Mouse (Mus musculus): ENCODE results near the gene Tekt1. TPM values are rescaled to one million over a fixed set of nuclear protein-coding genes. Genes with fewer than 3 reads are reported as not detected.

The Tekt1 gene
- polyA plus RNA-seq, 1 experiment from 2014 or later: 10.4 TPM

DNA sequence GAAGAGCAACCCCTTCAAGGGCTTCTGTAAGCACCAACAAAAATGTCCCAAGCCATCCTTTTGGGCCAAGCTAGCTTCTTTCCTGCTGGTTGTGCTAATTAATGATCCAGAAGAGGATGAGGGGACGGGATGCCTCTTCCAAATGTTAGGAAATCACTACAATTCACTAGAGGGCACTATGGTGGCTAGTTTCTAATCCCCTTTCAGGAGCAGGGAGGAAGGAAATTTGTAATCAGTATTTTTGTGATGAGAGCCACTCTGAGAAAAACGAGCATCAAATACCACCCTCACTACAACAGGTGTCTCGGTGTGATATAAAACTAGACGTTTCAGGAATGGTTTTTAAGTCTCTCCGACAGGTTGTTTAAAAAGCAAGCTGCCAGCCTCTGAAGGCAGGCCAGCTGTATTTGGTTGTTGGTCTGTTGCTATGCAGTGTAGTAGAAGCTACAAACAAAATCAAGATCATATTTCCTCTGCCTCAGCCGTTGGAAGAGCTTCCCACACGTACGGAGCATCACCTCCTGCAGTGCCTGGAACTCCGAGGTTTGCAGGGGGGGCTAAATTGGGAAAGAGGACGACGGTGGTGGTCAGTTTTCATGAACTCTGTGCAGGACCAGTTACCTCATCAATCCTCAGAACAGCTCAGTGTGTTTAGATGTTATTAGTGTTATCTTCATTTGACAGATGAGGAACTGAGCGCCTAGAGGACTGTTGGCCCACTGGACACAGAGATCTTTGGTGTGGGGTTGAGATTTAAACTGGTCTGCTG is 7.8 kb upstream of the Tekt1 start:
- H3K27ac ChIP-seq (ENCODE audit: low read depth, low read length): no peak overlapping the region
- ATAC-seq (no peak), DNase-seq (ENCODE audit: low spot score) (no peak)
- no peaks in the 10 kb centered on the region for H3K4me1 ChIP-seq (ENCODE audit: control insufficient read depth, insufficient read depth, low read length)
- H3K36me3 ChIP-seq (ENCODE audit: control insufficient read depth, insufficient read depth, low read length): no peaks in the 10 kb centered on the region
- no peak overlapping the region for H3K9ac ChIP-seq (ENCODE audit: low read length)
- no peaks in the 10 kb centered on the region for H3K9me3 ChIP-seq (replicated peaks; ENCODE audit: control insufficient read depth, low read length)
- no peak overlapping the region for H3K4me3 ChIP-seq (ENCODE audit: low read depth, low read length)
- H3K27me3 ChIP-seq (replicated peaks; ENCODE audit: control insufficient read depth, insufficient read depth, low read length): no peaks in the 10 kb centered on the region
- no peak overlapping the region for H3K4me2 ChIP-seq (ENCODE audit: low read length)
- 34% methylated on average over 12 of the region's 12 CpGs for WGBS

DNA sequence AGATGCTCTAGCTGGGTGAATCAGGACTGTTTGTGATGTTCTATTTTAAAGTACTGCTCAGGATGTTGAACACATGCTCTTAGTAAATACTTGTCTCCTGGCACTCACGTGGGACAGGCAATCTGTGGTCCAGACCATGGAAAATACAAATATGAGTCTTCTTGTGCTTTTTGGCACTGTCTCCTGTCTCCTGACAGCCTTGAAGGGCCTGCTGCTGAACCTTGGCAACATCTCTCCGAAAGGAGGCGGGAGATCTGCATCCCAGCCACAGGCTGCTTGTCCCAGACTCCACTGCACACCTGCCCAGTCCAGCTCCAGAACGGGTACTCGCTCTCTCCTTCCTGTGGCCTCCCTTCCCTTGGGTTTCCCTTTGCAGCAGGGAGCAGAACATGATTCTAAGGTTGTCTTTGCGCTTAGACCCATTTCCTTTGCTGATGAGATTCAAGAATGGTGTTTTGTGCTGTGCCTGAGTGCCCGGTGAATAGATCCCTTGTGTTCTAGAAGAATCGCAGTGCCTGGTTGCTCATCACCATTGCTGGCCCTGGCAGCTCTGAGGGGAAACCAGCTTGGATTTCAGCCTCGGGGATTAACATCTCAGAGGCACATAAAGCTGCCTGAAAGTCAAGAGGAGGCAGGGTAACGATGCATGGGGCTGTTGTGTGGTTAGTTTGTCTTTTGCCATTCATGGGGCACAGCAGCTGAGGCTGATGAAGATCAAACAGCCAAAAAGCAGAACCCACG is 5.9 kb upstream of the Tekt1 start:
- DNase-seq (ENCODE audit: low spot score) (peak; percentile 15), ATAC-seq (no peak)
- no peak overlapping the region for H3K9ac ChIP-seq (ENCODE audit: low read length)
- H3K27me3 ChIP-seq (replicated peaks; ENCODE audit: control insufficient read depth, insufficient read depth, low read length): no peaks in the 10 kb centered on the region
- no peaks in the 10 kb centered on the region for H3K36me3 ChIP-seq (ENCODE audit: control insufficient read depth, insufficient read depth, low read length)
- H3K4me1 ChIP-seq (ENCODE audit: control insufficient read depth, insufficient read depth, low read length): no peaks in the 10 kb centered on the region
- no peak overlapping the region for H3K4me2 ChIP-seq (ENCODE audit: low read length)
- 49% methylated on average over 11 of the region's 11 CpGs for WGBS
- H3K9me3 ChIP-seq (replicated peaks; ENCODE audit: control insufficient read depth, low read length): no peaks in the 10 kb centered on the region
- no peak overlapping the region for H3K4me3 ChIP-seq (ENCODE audit: low read depth, low read length)
- H3K27ac ChIP-seq (ENCODE audit: low read depth, low read length): no peak overlapping the region

DNA sequence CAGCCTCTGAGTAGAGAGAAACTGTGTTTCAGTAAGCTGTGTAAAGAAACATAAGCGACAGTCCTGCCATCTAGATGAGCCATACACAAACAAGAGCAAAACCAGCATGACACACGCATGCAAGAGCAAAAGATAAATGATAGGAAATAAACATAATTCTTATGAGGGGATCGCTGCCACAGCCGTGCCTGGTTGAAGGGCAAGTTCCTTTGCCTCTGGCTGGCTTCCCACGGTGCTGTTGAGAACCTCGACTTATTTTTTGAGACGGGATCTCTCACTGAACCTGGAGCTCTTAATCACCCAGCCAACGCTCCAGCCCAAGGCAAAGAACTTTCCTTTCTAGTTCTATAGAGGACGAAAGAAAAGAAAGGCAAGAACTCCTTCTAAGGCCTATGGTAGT is 3.9 kb upstream of the Tekt1 start:
- Histone ChIP-seq H3K4me1 (ENCODE audit: control insufficient read depth, insufficient read depth, low read length) (0 out of 2 replicates have a peak, but pooled peaks cover 7% of the 10 kb centered on the region), H3K36me3 (ENCODE audit: control insufficient read depth, insufficient read depth, low read length) (no peaks in the 10 kb centered on the region), H3K9ac (ENCODE audit: low read length) (no peak overlapping the region), H3K4me3 (ENCODE audit: low read depth, low read length) (no peak overlapping the region), H3K4me2 (ENCODE audit: low read length) (no peak overlapping the region), H3K9me3 (replicated peaks; ENCODE audit: control insufficient read depth, low read length) (no peaks in the 10 kb centered on the region), H3K27ac (ENCODE audit: low read depth, low read length) (no peak overlapping the region), H3K27me3 (replicated peaks; ENCODE audit: control insufficient read depth, insufficient read depth, low read length) (no peaks in the 10 kb centered on the region)
- WGBS: 86% methylated on average over 9 of the region's 9 CpGs
- ATAC-seq (no peak), DNase-seq (ENCODE audit: low spot score) (no peak)

DNA sequence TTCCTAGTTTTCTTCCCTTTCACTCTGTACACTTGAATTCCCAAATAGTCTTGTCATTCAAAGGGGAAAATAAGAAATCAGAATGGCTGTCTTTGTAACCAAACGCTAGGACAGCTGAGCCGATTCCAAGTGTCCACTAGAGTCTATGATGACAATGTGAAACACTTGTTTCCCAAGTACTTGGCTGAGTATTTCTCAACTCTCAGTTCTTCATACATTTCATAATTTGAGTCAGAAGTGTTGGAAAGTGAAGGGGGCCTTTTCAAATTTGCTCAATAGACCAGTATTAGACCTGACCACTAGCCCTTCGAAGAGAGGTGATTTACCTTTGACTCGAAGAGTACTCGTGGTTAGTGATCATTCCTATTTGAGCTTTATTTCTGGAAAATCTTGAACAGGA is 2.3 kb upstream of the Tekt1 start:
- no peak for DNase-seq (ENCODE audit: low spot score)
- Histone ChIP-seq H3K36me3 (ENCODE audit: control insufficient read depth, insufficient read depth, low read length) (no peaks in the 10 kb centered on the region), H3K4me1 (ENCODE audit: control insufficient read depth, insufficient read depth, low read length) (0 out of 2 replicates have a peak, but pooled peaks cover 7% of the 10 kb centered on the region), H3K27me3 (replicated peaks; ENCODE audit: control insufficient read depth, insufficient read depth, low read length) (no peaks in the 10 kb centered on the region), H3K27ac (ENCODE audit: low read depth, low read length) (no peak overlapping the region), H3K4me3 (ENCODE audit: low read depth, low read length) (no peak overlapping the region), H3K4me2 (ENCODE audit: low read length) (no peak overlapping the region), H3K9me3 (replicated peaks; ENCODE audit: control insufficient read depth, low read length) (no peaks in the 10 kb centered on the region), H3K9ac (ENCODE audit: low read length) (no peak overlapping the region)
- no peak for ATAC-seq
- WGBS: 96% methylated on average over 5 of the region's 5 CpGs

DNA sequence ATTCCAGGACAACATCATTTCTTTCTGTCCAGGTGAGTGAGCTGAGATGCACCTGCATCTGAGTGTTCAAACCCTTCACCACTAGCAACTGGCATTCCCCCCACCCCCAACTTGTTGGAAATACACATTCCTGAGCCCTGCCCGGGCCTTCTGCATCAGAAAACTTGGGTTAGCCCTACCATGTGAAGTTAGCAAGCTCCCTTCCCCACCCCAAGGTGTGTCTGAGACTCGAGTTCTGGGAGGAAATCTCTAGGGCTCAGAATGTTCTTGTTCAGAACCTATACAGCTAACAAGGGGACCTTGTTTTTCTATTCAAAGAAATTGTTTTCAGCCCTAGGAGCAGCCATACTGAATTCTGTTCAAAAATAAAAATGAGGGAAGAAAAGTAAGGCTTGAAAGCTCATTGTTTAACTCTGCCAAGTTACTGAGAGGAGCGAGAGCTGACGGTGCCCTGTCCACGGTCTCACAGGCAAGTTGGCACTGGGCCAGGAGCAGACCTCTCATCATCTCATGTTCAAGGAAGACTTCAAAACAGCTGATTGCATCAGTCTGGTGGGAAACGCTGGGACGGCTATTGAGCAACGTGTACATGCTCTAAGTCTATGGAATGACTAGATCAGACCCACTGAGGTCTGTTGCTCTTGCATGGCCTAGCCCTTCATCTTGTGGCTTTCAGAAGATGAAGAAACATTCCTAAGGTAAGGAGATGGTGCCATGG is 1.4 kb upstream of the Tekt1 start:
- Histone ChIP-seq H3K4me1 (ENCODE audit: control insufficient read depth, insufficient read depth, low read length) (0 out of 2 replicates have a peak, but pooled peaks cover 7% of the 10 kb centered on the region), H3K9me3 (replicated peaks; ENCODE audit: control insufficient read depth, low read length) (no peaks in the 10 kb centered on the region), H3K36me3 (ENCODE audit: control insufficient read depth, insufficient read depth, low read length) (no peaks in the 10 kb centered on the region), H3K27me3 (replicated peaks; ENCODE audit: control insufficient read depth, insufficient read depth, low read length) (no peaks in the 10 kb centered on the region), H3K27ac (ENCODE audit: low read depth, low read length) (no peak overlapping the region), H3K4me3 (ENCODE audit: low read depth, low read length) (no peak overlapping the region), H3K9ac (ENCODE audit: low read length) (no peak overlapping the region), H3K4me2 (ENCODE audit: low read length) (no peak overlapping the region)
- DNase-seq (ENCODE audit: low spot score): no peak
- ATAC-seq: no peak
- WGBS: 74% methylated on average over 8 of the region's 8 CpGs

DNA sequence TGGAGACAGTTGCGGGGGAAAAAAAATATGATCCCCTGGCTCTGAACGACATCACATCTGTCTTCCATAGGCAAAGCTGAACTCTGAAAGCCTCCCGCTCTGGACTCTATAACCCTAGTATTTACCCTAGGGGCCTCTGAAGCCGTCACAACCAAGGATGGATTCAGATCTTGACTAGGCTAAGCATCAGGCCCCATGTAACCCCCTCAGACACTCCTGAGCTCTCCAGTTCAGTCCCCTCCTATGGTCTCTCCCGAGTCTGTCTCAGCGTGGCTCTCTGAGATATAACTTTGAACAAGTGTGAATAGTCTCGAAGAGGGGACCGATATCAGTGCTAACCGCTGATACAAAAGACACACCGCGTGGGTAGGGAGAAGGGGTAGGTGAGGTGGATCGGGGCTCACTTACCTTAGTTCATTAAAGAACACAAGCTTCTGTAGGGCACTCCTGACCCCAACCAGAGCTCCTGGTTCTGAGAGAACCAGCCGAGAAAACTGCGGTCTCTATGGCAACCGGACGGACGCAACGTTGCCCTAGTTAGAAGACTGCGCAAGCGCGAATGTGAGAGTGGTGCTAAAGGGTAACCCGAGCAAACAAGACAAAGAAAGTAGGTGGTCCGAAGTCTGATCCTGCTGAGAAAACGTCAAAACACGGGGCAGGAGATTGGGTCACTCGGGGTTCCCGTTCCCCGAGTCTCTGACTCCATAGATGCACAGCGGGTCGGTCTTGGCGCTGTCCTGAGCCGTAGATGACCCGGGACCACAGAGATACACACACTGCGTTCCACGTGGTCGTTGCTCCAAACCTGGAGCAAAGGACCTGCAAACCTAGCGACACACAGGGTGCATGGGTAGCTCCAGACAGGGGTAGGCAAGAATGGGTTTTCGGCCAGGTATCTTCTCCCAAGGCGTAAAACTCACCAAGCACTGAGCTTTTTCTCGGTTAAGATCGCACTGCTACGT is 576 bp downstream of the Tekt1 start:
- Histone ChIP-seq H3K4me3 (ENCODE audit: low read depth, low read length) (peak overlapping the region; percentile 45), H3K9ac (ENCODE audit: low read length) (peak overlapping the region; percentile 76), H3K36me3 (ENCODE audit: control insufficient read depth, insufficient read depth, low read length) (no peaks in the 10 kb centered on the region), H3K4me1 (ENCODE audit: control insufficient read depth, insufficient read depth, low read length) (0 out of 2 replicates have a peak, but pooled peaks cover 7% of the 10 kb centered on the region), H3K27ac (ENCODE audit: low read depth, low read length) (peak overlapping the region; percentile 58), H3K9me3 (replicated peaks; ENCODE audit: control insufficient read depth, low read length) (no peaks in the 10 kb centered on the region), H3K4me2 (ENCODE audit: low read length) (peak overlapping the region; percentile 89), H3K27me3 (replicated peaks; ENCODE audit: control insufficient read depth, insufficient read depth, low read length) (no peaks in the 10 kb centered on the region)
- ATAC-seq: peak; percentile 94
- WGBS: 9% methylated on average over 42 of the region's 42 CpGs
- DNase-seq (ENCODE audit: low spot score): peak; percentile 97

DNA sequence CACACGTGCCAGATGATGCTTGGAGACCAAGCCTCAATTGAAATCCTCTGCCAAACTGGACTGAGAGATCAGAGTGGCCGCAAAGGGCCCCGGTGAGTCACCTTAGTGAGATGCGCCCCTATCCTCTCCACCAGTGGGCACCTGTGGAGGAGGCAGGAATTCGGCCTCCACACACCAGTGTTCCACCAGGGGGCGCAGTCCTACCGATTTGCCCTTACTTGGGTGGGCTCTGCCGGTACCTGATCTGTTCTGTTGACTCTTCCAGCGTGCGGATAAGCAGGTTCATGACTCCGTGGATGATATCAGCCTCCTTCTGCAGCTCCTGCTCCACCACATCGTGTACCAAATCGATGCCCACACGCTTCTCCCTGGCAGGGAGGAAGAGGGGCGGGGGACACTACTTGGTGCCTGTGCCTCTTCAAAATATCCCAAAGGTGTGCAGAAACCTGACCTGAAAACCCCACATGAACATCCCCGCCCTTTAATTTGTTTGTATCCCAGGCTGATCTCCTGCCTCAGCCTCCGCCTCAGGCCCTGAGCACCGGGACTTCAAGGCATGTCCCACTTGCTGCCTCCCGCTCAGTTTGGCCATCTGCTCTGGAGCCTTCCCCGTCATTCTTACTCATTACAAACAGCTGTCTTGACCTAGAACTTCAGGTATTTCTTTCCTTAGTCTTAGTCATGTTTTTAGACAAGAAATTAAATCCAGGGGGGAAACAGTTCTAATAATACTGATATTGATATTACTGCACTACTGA is 7.1 kb downstream of the Tekt1 start:
- DNase-seq (ENCODE audit: low spot score) (peak; percentile 74), ATAC-seq (peak; percentile 46; the same call in 1 of the 2 replicates)
- H3K36me3 ChIP-seq (ENCODE audit: control insufficient read depth, insufficient read depth, low read length): no peaks in the 10 kb centered on the region
- no peak overlapping the region for H3K4me3 ChIP-seq (ENCODE audit: low read depth, low read length)
- no peaks in the 10 kb centered on the region for H3K4me1 ChIP-seq (ENCODE audit: control insufficient read depth, insufficient read depth, low read length)
- H3K27ac ChIP-seq (ENCODE audit: low read depth, low read length): no peak overlapping the region
- peak overlapping the region; percentile 24; the same call in 1 of the 2 replicates for H3K4me2 ChIP-seq (ENCODE audit: low read length)
- no peak overlapping the region for H3K9ac ChIP-seq (ENCODE audit: low read length)
- H3K9me3 ChIP-seq (replicated peaks; ENCODE audit: control insufficient read depth, low read length): no peaks in the 10 kb centered on the region
- H3K27me3 ChIP-seq (replicated peaks; ENCODE audit: control insufficient read depth, insufficient read depth, low read length): no peaks in the 10 kb centered on the region
- WGBS: 24% methylated on average over 19 of the region's 20 CpGs
